Mouse (Mus musculus): ENCODE measurements around the gene Tmem179.

Gene Tmem179

DNA sequence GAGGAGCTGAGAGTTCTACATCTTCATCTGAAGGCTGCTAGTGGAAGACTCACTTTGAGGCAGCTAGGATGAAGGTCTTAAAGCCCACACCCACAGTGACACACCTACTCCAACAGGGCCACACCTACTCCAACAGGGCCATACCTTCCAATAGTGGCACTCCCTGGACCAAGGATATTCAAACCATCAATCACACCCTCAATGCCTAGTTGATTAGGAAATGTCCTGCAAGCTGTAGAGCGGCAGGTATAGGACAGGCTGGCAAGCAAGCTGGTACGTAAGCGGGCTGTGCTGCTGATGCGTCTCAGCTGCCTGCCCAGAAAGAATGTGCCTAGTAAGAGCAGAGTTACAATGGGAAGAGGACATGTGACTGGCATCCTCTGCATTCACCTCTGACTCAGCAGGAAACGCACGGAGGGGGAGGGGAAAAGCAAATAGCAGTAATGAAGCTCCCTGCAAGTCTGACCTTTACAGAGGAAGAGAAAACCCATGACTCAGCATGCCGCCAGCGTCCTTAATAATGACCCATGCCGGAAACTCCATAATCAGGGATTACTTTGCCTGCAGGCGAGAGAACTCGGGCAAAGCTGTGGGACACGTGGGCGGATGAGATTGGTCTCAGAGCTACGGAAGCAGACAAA lies at the start of gene Tmem179:
Gene Tmem179 (minus strand): TSS at position 51 of the 641 bp plus-strand sequence.
- no peak for DNase-seq

DNA sequence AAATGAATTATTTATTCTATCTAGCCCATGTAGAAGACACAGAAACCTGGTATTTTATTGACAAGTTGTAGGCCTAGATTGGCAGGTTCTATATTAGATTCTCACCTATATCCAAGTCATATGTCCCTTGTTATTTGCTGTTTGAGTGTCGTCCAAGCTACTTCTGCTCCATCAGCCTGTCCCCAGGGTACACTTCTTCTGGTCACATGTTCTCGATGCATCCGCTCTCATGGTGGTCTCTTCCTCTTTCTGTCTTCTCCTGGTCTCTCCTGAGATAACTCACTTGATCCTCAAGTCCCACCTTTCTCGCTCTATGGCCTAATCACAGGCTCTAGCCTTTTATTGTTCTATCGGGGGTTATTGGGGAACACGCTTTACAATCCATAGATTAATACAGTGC lies 46.5 kb upstream of the Tmem179 start:
- no peak for DNase-seq

GRCm38 (mm10) chr12:112562462-112562861 lies 45.9 kb upstream of the Tmem179 start:
- DNase-seq: no peak

- DNase-seq: no peak
Measured at GRCm38 (mm10) chr12:112561163-112561562, 44.6 kb upstream of the Tmem179 start.

DNA sequence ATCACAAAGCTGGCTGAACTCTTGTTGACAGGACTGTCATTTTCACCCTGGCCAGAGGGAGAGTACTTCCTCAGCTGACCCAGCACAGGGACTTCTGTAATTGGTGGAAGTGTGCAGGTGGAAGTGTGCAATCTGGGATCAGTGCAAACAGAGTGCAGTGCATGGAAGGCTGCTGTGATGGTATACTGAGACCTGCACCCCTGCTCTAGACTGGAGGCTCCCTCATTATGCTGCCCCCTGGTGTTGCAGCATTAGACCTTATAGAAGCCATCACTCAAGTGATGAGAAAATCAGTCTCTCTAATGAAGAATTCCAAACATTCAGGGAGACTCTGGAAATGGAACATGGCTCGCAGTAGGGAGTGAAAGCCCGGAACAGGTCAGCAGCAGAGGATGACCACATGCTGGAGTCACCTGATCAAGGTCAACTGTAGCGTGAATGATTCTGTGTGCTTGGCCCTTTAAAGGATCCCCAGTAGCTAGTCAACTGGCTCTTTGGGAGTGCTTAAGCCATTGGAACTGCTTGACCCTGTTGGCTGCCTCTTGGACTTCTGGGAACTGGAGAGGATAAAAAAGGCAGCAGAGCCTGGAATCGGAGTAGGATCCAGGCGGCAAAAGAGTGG lies 43.7 kb upstream of the Tmem179 start:
- DNase-seq: no peak

DNA sequence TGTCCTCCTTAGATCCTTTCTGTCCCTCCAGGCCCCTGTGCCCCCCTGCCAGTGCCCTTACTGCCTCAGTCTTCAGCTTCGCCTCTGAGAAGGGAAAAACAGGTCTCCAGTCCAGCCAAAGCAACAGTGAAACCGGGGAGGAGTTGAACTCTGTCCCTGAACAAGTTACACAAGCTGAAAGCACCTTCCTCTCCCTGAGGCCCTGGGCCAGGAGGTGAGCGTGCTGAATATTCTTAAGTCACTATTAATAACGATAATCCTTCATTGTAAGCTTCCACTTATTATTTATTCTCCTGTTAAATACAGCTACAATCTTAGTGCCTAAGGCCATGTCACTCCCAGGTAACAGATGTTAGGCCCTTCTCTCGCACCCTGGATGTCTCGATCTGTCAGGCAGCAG lies 43.1 kb upstream of the Tmem179 start:
- DNase-seq: no peak

- DNase-seq: no peak
Measured at GRCm38 (mm10) chr12:112559231-112559630, 42.7 kb upstream of the Tmem179 start.

- DNase-seq: no peak
Measured at GRCm38 (mm10) chr12:112557219-112557618, 40.7 kb upstream of the Tmem179 start.

- DNase-seq: no peak
Measured at GRCm38 (mm10) chr12:112556531-112557060, 40.0 kb upstream of the Tmem179 start.

DNA sequence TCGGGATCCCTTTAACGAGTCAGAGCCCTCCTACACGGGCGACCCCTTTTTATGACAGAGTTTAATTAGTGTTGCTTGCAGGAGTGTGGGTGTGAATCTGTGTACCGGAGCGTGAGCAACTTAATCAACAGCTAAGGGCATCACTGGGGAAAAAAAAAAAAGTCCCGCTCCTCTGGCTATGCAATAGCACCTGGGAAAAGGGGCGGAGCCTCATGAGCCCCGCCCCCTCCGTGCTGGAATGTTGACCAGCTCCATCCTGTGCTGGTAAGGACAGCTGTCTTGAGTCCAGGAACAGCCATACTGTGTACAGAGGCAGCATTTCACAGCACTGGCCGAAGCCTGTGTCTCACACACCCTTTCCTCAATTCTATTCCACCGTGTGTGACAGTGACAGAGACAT lies 38.4 kb upstream of the Tmem179 start:
- no peak for DNase-seq

GRCm38 (mm10) chr12:112552520-112552919 lies 36.0 kb upstream of the Tmem179 start:
- no peak for DNase-seq

- DNase-seq: peak; percentile 86
Measured at GRCm38 (mm10) chr12:112551861-112552375, 35.4 kb upstream of the Tmem179 start.

GRCm38 (mm10) chr12:112549287-112549686 lies 32.7 kb upstream of the Tmem179 start:
- DNase-seq: no peak

DNA sequence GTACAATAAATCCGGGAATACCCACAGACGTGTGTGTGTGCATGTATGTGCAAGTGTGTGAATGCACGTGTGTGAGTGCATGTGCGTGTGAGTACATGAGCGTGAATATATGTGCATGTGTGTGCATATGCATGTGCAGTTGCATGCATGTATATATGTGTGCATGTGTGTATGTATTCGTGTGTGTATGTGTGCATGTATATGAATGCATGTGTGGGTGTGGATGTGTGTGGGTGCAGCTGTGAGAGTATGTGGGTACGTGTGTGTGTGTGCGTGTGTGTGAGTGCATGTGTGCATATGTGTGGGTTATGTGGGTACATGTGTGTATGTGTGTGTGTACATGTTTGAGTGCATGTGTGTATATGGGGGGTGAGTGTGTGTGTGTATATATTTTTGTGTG lies 29.6 kb upstream of the Tmem179 start:
- DNase-seq: no peak

- no peak for DNase-seq
Measured at GRCm38 (mm10) chr12:112544946-112545701, 28.6 kb upstream of the Tmem179 start.

DNA sequence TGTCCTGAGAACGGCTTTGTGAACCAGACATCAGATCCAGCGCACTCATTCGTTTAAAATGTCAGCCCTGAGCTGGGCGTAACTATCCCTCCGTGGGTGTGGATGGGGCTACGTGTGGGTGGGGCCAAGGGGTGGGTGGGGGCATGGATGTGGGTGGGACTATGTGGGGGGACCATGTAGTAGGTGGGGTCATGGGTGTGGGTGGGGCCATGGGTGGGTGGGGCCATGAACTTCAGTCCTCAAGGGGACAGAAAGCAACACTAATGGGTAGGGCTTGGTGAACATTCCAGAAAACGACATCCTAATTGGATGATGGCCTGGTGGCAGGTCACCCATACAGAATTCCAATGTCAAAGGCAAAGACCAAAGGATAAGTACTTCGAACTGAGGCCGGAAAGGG lies 27.4 kb upstream of the Tmem179 start:
- no peak for DNase-seq

DNA sequence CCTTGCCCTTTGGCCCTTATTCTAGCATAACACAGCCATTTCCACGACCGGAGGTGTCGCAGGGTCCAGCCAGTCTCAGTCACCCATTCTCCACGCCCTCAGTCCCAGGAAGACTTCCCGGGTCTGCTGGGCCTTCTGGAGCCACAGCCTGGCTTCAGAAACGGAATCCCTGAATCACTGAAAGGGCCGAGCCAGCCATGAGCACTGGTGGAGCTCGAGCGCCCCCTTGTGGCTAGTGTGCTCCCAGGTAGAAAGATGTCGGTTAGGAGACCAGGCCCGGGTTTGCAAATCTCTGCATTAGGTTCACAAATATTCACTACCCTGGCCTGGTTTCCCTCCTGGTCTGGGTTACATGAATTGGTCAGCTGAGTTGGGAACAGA lies 26.4 kb upstream of the Tmem179 start:
- peak; percentile 85 for DNase-seq

DNA sequence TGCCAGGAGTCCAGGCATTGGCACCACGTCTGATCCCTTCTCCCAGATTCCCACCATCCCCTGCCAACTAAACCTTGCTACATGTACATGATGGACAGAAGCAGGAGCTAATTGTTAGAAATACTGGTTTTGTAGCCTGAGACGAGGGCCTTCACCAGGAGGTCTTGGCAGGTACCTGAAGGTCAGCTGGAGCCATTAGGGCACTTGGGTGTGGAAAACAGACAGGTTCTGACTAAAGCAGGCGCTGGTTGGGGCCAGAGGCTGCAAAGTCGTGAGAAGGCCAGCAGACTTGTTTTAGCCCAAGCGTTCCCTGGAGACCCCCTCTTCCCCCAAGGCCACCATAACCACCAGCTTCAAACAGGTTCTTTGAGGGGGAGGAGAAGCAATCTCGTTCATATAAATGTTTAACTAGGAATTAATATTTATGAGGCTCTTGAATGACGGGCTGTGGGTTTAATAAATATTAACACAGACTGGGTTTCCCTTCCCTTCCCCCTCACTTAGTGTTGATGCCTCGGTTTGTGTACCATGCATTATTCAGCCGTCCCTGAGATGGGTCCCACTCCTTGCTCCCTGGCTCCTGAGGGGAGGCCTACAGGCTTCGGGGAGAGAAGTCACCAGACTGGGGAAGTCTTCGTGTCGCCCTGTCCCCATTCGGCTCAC lies 25.8 kb upstream of the Tmem179 start:
- no peak for DNase-seq

DNA sequence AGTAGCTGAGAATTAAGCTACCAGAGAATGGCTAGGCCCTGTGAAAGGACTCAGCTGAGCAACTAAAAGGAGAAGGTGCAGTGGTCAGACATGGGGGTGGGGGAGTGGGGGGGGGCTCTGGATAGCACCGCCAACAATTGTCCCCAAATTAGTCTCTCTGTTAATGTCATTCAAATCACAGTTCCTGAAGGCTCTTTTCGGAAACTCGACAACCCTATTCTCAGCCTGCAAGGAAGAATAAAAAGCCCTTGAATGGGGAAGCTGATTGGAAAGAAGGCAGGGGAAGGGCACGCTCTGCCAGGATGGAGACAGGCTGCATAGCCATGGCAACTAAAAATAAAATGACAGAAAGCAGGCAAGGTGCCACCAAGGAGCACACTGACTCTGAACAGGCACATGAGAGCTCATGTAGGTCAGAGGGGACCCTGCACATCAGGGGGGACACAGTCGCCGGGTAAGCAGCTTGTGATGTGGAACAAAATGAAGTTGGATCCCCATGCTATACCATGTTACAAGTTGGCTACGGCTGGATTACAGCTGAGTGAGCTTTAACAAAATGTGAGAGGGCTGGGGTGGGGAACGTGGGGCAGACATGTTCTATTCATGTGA lies 25.0 kb upstream of the Tmem179 start:
- DNase-seq: no peak

DNA sequence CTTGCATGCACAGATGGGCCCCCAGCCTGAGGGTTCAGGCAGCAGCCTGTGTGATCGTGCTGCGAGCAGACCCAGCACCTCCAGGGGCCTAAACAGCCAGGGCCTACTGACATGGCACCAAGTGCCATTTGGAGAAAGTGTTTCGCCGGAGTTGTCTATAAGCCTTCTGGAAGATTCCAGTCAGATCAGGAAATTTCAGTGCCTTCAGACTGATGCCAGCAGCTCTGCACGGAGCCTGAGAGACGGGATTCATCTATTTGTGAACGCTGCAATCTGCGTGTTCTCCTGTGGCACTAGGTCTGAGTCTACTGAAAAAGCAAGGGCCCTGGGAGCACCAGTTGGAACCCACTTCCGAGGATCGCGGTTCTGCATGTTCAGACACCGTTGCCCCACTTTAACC lies 23.8 kb upstream of the Tmem179 start:
- no peak for DNase-seq

- DNase-seq: no peak
Measured at GRCm38 (mm10) chr12:112539466-112539965, 23.0 kb upstream of the Tmem179 start.

DNA sequence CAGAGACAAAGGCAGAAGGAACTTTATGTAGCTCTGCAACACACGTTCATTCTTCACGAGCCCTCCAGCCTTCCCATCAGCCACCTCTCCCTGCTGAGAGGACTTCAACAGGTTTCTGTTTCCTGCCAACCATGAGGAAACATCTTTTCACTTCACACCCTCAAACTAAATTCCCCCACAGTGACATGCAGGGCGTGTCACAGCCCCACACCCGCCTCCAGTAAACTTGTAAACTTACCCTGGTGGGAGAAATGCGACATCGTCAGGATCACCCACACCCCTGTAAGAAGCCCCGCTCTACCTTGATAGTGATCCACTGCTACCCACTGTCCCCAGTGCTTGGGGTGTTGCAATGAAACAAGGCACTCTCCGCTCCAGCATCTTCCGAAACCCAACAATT lies 21.8 kb upstream of the Tmem179 start:
- no peak for DNase-seq

GRCm38 (mm10) chr12:112537233-112537632 lies 20.7 kb upstream of the Tmem179 start:
- DNase-seq: no peak

All from right cerebral cortex, postnatal 25 days (tissue).